ENCODE assay signal across 11 mouse cellular contexts in the genomic region with DNA sequence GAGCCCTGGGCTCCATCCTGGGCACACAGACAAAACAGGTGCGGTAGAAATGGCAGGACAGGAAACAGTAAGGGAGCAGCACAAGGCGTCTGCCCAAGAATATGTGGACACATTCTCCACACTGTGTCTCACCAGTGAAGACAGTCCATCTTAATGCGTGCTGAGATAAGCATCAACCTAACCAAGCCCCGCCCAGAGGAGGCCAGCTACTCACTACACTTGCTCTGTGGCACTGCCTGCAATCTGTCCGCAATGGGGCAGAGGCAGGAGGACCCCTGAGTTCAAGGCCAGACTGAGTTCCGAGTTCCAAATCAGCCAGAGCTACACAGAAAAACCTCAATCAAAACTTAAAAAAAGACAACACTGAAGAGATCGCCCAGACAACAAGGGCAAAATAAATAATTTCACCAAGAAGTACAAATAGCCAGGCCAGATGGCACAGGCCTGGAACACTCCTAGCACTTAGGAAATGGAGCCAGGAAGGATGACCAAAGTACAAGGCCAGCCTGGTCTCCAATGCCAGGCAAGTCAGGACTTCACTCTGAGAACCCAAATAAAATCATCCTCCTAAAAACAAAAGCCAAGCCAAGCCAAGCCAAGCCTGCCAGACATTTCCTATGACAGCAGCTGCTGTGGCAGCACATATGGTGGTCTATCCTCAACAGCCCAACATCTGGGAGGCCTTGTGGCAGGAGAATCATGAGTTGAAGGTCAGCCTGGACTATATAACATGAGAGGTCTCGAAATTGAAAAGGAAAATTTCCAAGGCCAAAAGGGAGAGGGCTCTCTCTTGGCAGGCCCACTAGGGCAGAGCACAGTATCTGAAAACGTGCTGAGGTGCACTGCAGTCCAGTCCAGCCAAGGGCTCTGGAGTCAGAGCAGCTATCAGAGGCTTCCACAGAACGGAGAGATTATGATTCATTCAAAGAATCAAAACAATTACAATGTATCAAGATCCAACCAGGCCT. TPM values are rescaled to one million over a fixed set of nuclear protein-coding genes. Genes with fewer than 3 reads are reported as not detected.
DNase-seq lines count a peak whose midpoint lies in the region; ATAC-seq lines count a peak whose summit lies in the region.
"Had no signal": no experiment of that assay in that cellular context is flagged by ENCODE, and none has a peak within 500 bp of the region (broad histone marks: within the 10 kb centered on the region; RNA-seq: fewer than 3 reads in every experiment).

No protein-coding gene starts in this region.

- H3K9me3 ChIP-seq in heart, embryonic 11.5 days (replicated peaks; ENCODE audit: control insufficient read depth, low read length) = no peaks in the 10 kb centered on the region
- H3K9me3 ChIP-seq in liver, embryonic 13.5 days (replicated peaks) = no peaks in the 10 kb centered on the region
- H3K9me3 ChIP-seq in midbrain, embryonic 10.5 days (replicated peaks) = no peaks in the 10 kb centered on the region
- H3K9me3 ChIP-seq: megakaryocyte, embryonic 14.5 days; neural tube, embryonic 13.5 days had no signal

- peaks cover 36% of the 10 kb centered on the region for H3K4me1 ChIP-seq in heart, embryonic 11.5 days (ENCODE audit: control insufficient read depth, insufficient read depth, low read length)
- peaks cover 68% of the 10 kb centered on the region for H3K4me1 ChIP-seq in liver, embryonic 13.5 days (replicated peaks)
- H3K4me1 ChIP-seq in midbrain, embryonic 10.5 days = peaks cover 10% of the 10 kb centered on the region

- WGBS in heart, embryonic 11.5 days (ENCODE audit: insufficient replicate concordance) = 79% methylated on average over 10 of the region's 10 CpGs
- 52% methylated on average over 10 of the region's 10 CpGs for whole genome bisulfite sequencing in liver, embryonic 13.5 days (ENCODE audit: insufficient replicate concordance)
- 85% methylated on average over 10 of the region's 10 CpGs for WGBS in midbrain, embryonic 10.5 days

- H3K4me2 ChIP-seq in heart, embryonic 11.5 days = no peak overlapping the region
- H3K4me2 ChIP-seq in liver, embryonic 13.5 days = no peak overlapping the region
- H3K4me2 ChIP-seq: neural tube, embryonic 13.5 days had no signal

- ATAC-seq in heart, embryonic 11.5 days (replicated peaks; ENCODE audit: insufficient number of reproducible peaks, low FRiP score, low TSS enrichment) = no peak
- 0 out of 2 replicates have a peak, but pooled peaks have one; percentile 44 for ATAC-seq in liver, embryonic 13.5 days (ENCODE audit: low read depth)
- ATAC-seq: CD4-positive, CD25-positive, alpha-beta regulatory T cell, adult 4 months had no signal

- no peak overlapping the region for H3K27ac ChIP-seq in heart, embryonic 11.5 days (ENCODE audit: low read depth, low read length)
- no peak overlapping the region for H3K27ac ChIP-seq in liver, embryonic 13.5 days
- no peak overlapping the region for H3K27ac ChIP-seq in midbrain, embryonic 10.5 days (replicated peaks)
- H3K27ac ChIP-seq: neural tube, embryonic 13.5 days had no signal

- no peaks in the 10 kb centered on the region for H3K36me3 ChIP-seq in heart, embryonic 11.5 days (ENCODE audit: control insufficient read depth, insufficient read depth, low read length)
- no peaks in the 10 kb centered on the region for H3K36me3 ChIP-seq in liver, embryonic 13.5 days
- H3K36me3 ChIP-seq in midbrain, embryonic 10.5 days = no peaks in the 10 kb centered on the region
- H3K36me3 ChIP-seq: neural tube, embryonic 13.5 days had no signal

- no peaks in the 10 kb centered on the region for H3K27me3 ChIP-seq in heart, embryonic 11.5 days (ENCODE audit: control insufficient read depth, insufficient read depth, low read length)
- H3K27me3 ChIP-seq in liver, embryonic 13.5 days = no peaks in the 10 kb centered on the region
- H3K27me3 ChIP-seq in midbrain, embryonic 10.5 days (ENCODE audit: low read depth, poor library complexity, severe bottlenecking) = no peaks in the 10 kb centered on the region
- H3K27me3 ChIP-seq: megakaryocyte, embryonic 14.5 days; neural tube, embryonic 13.5 days had no signal

- H3K9ac ChIP-seq in heart, embryonic 11.5 days (ENCODE audit: low read depth, low read length) = 0 out of 2 replicates have a peak overlapping the region, but pooled peaks have one; percentile 5
- H3K9ac ChIP-seq in liver, embryonic 13.5 days = peak overlapping the region; percentile 26; the same call in 1 of the 2 replicates

- no peak for DNase-seq in heart, adult 9 months (ENCODE audit: low spot score in 2 of 2)
- DNase-seq in liver, embryonic 13.5 days = no peak
- DNase-seq in liver = no peak
- peak; percentile 58 for DNase-seq in adrenal gland, postnatal 10 days
- DNase-seq in cerebellum, postnatal 14 days = peak; percentile 33 to 58
- DNase-seq in midbrain, embryonic 10.5 days (ENCODE audit: low spot score) = no peak
- DNase-seq in frontal cortex, postnatal 10 days (ENCODE audit: low spot score in 2 of 2) = no peak

- H3K4me3 ChIP-seq in heart, embryonic 11.5 days (ENCODE audit: low read depth, low read length) = no peak overlapping the region
- H3K4me3 ChIP-seq in liver, embryonic 13.5 days (replicated peaks) = no peak overlapping the region
- no peak overlapping the region for H3K4me3 ChIP-seq in midbrain, embryonic 10.5 days
- H3K4me3 ChIP-seq: megakaryocyte, embryonic 14.5 days; neural tube, embryonic 13.5 days had no signal

RNA-seq across cellular contexts. Expression of gene D17Wsu92e, which starts 15.4 kb away (rescaled TPM):
- polyA plus RNA-seq in heart, embryonic 11.5 days (2014; fragmentation: Nextera tagmentation; extraction: Ambion mirVana) = 11.8 and 12.5 TPM in 2 replicates
- 13.2 and 13.3 TPM in 2 replicates for polyA plus RNA-seq in liver, embryonic 13.5 days (2015; fragmentation: Nextera tagmentation; extraction: Ambion mirVana)
- total RNA-seq in adrenal gland, postnatal 10 days (2021) = 100 to 1,000 TPM; 132 to 137 TPM
- polyA plus RNA-seq in midbrain, embryonic 10.5 days (2016; fragmentation: Nextera tagmentation; extraction: Ambion mirVana) = 11.1 and 12.1 TPM in 2 replicates

RNA-seq across cellular contexts. Expression of gene Snrpc, which starts 32.9 kb away (rescaled TPM):
- polyA plus RNA-seq in heart, embryonic 11.5 days (2014; fragmentation: Nextera tagmentation; extraction: Ambion mirVana) = 226 and 242 TPM in 2 replicates
- polyA plus RNA-seq in liver, embryonic 13.5 days (2015; fragmentation: Nextera tagmentation; extraction: Ambion mirVana) = 182 and 183 TPM in 2 replicates
- 100 to 1,000 TPM in 1 of 2 experiments, 10 to 100 TPM in 1; 94.8 to 102 TPM for total RNA-seq in adrenal gland, postnatal 10 days (2021)
- polyA plus RNA-seq in midbrain, embryonic 10.5 days (2016; fragmentation: Nextera tagmentation; extraction: Ambion mirVana) = 403 and 447 TPM in 2 replicates

RNA-seq across cellular contexts. Expression of gene Uhrf1bp1, which starts 51.2 kb away (rescaled TPM):
- 3.8 and 4.1 TPM in 2 replicates for polyA plus RNA-seq in heart, embryonic 11.5 days (2014; fragmentation: Nextera tagmentation; extraction: Ambion mirVana)
- 2.0 and 3.5 TPM in 2 replicates for polyA plus RNA-seq in liver, embryonic 13.5 days (2015; fragmentation: Nextera tagmentation; extraction: Ambion mirVana)
- 10 to 100 TPM; 24.5 to 24.7 TPM for total RNA-seq in adrenal gland, postnatal 10 days (2021)
- 6.3 and 6.6 TPM in 2 replicates for polyA plus RNA-seq in midbrain, embryonic 10.5 days (2016; fragmentation: Nextera tagmentation; extraction: Ambion mirVana)

Comparison
In these comparisons a context has a peak if more than half of its experiments do, and no peak if none do; other contexts are left out.
1. DNase-seq: peak in adrenal gland, postnatal 10 days (single experiment) and cerebellum, postnatal 14 days (2 of 2); none in heart, adult 9 months (0 of 2), liver, embryonic 13.5 days (single experiment), liver (single experiment), midbrain, embryonic 10.5 days (single experiment) and frontal cortex, postnatal 10 days (0 of 2).